Mouse (Mus musculus) CH12.LX (cell line): ENCODE data around the gene Mrpl41. TPM values are rescaled to one million over a fixed set of nuclear protein-coding genes. Genes with fewer than 3 reads are reported as not detected.

Source experiments
- DNase-seq: peaks from one replicate; pipeline ENCODE4 v3.0.0-alpha.2; 2013; ENCODE audit errors: extremely low read depth
- H3K27ac ChIP-seq: 2 replicates; pipeline ENCODE4 v1.5.1; 2012; ENCODE audit warnings: low read depth, mild to moderate bottlenecking, control low read depth, moderate library complexity; ENCODE audit not compliant: insufficient read depth
- H3K27me3 ChIP-seq: replicated peaks from 2 replicates; pipeline ENCODE3; 2012; ENCODE audit warnings: inconsistent platforms
- H3K36me3 ChIP-seq, 2 experiments: replicated peaks in 1 of 2; 2 replicates each; pipeline versions ENCODE3 to v1.6.1; 2012; ENCODE audit warnings: inconsistent platforms in 1 of 2, low read length in 1 of 2, mild to moderate bottlenecking in 1 of 2, mixed read lengths in 1 of 2, moderate library complexity in 1 of 2; ENCODE audit not compliant: control insufficient read depth in 1 of 2, insufficient read depth in 1 of 2
- H3K4me1 ChIP-seq, 2 experiments: 2 replicates each; pipeline ENCODE4 v1.6.1; 2012; ENCODE audit warnings: inconsistent platforms in 1 of 2, moderate library complexity in 1 of 2; ENCODE audit not compliant: insufficient read depth in 2 of 2, control insufficient read depth in 1 of 2
- H3K4me2 ChIP-seq: 2 replicates; pipeline ENCODE4 v1.6.1; 2012; ENCODE audit warnings: low read depth, mild to moderate bottlenecking, control low read depth; ENCODE audit not compliant: poor library complexity, insufficient read depth, severe bottlenecking
- H3K4me3 ChIP-seq, 3 experiments: fragments of 150-350 bp in 1 of 3; sonication (generic) in 1 of 3; replicated peaks in 1 of 3; 2 replicates each; pipeline versions ENCODE3 to v1.5.1; 2011 to 2012; ENCODE audit warnings: low read depth in 2 of 3, low read length in 2 of 3, mild to moderate bottlenecking in 2 of 3, moderate library complexity in 2 of 3, control low read depth in 1 of 3, improper control_type of control experiment in 1 of 3, inconsistent platforms in 1 of 3, mixed read lengths in 1 of 3; ENCODE audit not compliant: poor library complexity in 1 of 3
- H3K79me2 ChIP-seq: replicated peaks from 2 replicates; pipeline ENCODE4 v1.6.1; 2012; ENCODE audit warnings: mild to moderate bottlenecking, moderate library complexity; ENCODE audit not compliant: control insufficient read depth, poor library complexity, insufficient read depth, severe bottlenecking; ENCODE audit errors: extremely low read depth
- H3K9ac ChIP-seq: 2 replicates; pipeline ENCODE4 v1.6.1; 2012; ENCODE audit warnings: low read depth, mild to moderate bottlenecking, control low read depth, moderate library complexity; ENCODE audit not compliant: insufficient read depth
- H3K9me3 ChIP-seq: replicated peaks from 2 replicates; pipeline ENCODE3; 2012; ENCODE audit warnings: low read length, inconsistent platforms, mixed read lengths
- CTCF ChIP-seq, 2 experiments: IDR thresholded peaks in 1 of 2; conservative IDR thresholded peaks in 1 of 2; 2 replicates each; pipeline ENCODE4 v1.5.1; 2011 to 2012; ENCODE audit warnings: low read depth in 2 of 2, low read length in 2 of 2, improper control_type of control experiment in 1 of 2, inconsistent platforms in 1 of 2, mild to moderate bottlenecking in 1 of 2, moderate library complexity in 1 of 2
- ELF1 ChIP-seq: IDR thresholded peaks from 2 replicates; pipeline ENCODE4 v1.6.1; 2014; ENCODE audit warnings: low read depth, mild to moderate bottlenecking, inconsistent platforms, low read length, improper control_type of control experiment
- IRF4 ChIP-seq: IDR thresholded peaks from 2 replicates; pipeline ENCODE4 v1.6.1; 2014; ENCODE audit warnings: low read depth, mild to moderate bottlenecking, inconsistent platforms, low read length, improper control_type of control experiment
- JUND ChIP-seq: conservative IDR thresholded peaks from 2 replicates; pipeline ENCODE4 v1.6.1; 2011; ENCODE audit warnings: low read depth, low read length, improper control_type of control experiment
- MAZ ChIP-seq: IDR thresholded peaks from 2 replicates; pipeline ENCODE4 v1.6.1; 2012; ENCODE audit warnings: low read depth, mild to moderate bottlenecking, inconsistent platforms, low read length, improper control_type of control experiment, moderate library complexity
- MEF2A ChIP-seq: IDR thresholded peaks from 2 replicates; pipeline ENCODE4 v1.6.1; 2014; ENCODE audit warnings: low read depth, mild to moderate bottlenecking, inconsistent platforms, low read length, improper control_type of control experiment, borderline replicate concordance
- MXI1 ChIP-seq: IDR thresholded peaks from 2 replicates; pipeline ENCODE4 v1.6.1; 2011; ENCODE audit warnings: mild to moderate bottlenecking, low read depth, low read length, improper control_type of control experiment
- MYC ChIP-seq: IDR thresholded peaks from 2 replicates; pipeline ENCODE4 v1.6.1; 2011; ENCODE audit warnings: low read depth, mild to moderate bottlenecking, improper control_type of control experiment, low read length
- NRF1 ChIP-seq: IDR thresholded peaks from 2 replicates; pipeline ENCODE4 v1.6.1; 2014; ENCODE audit warnings: low read depth, mild to moderate bottlenecking, inconsistent platforms, low read length, improper control_type of control experiment, moderate library complexity
- RAD21 ChIP-seq: IDR thresholded peaks from 2 replicates; pipeline ENCODE4 v1.6.1; 2011; ENCODE audit warnings: low read depth, mild to moderate bottlenecking, low read length, improper control_type of control experiment, moderate library complexity
- SMC3 ChIP-seq: IDR thresholded peaks from 2 replicates; pipeline ENCODE4 v1.6.1; 2011; ENCODE audit warnings: low read depth, low read length, improper control_type of control experiment
- USF1 ChIP-seq: IDR thresholded peaks from 2 replicates; pipeline ENCODE4 v1.6.1; 2014; ENCODE audit warnings: low read depth, mild to moderate bottlenecking, inconsistent platforms, low read length, improper control_type of control experiment
- ZC3H11A ChIP-seq: IDR thresholded peaks from 2 replicates; pipeline ENCODE4 v1.6.1; 2012; ENCODE audit warnings: low read depth, mild to moderate bottlenecking, inconsistent platforms, low read length, improper control_type of control experiment
- ZKSCAN1 ChIP-seq: IDR thresholded peaks from 2 replicates; pipeline ENCODE4 v1.6.1; 2012; ENCODE audit warnings: low read depth, inconsistent platforms, low read length, improper control_type of control experiment, borderline replicate concordance
- ZMIZ1 ChIP-seq: IDR thresholded peaks from 2 replicates; pipeline ENCODE4 v1.6.1; 2012; ENCODE audit warnings: low read depth, mild to moderate bottlenecking, inconsistent platforms, low read length, improper control_type of control experiment
- ZNF384 ChIP-seq: IDR thresholded peaks from 2 replicates; pipeline ENCODE4 v1.6.1; 2012; ENCODE audit warnings: low read depth, low read length, improper control_type of control experiment, inconsistent platforms
- dilution Hi-C: fragments of 300-500 bp; cut with MboI; formaldehyde crosslinking; loops from 2 replicates; pipeline ENCODE4 v1.14.3; 2020; ENCODE audit warnings: low sequenced_read_pairs; ENCODE audit not compliant: extremely low pct_unique_long_range_greater_than_20kb, extremely low pct_ligation_motif_present
- in situ Hi-C: fragments of 300-500 bp; cut with MboI; formaldehyde crosslinking; loops from 3 replicates; pipeline ENCODE4 v1.14.3; 2019; ENCODE audit warnings: low sequenced_read_pairs, low pct_ligation_motif_present, low pct_unique_long_range_greater_than_20kb, mixed read lengths
- polyA plus RNA-seq: library from polyadenylated mRNA; unstranded; fragments of >175 nt; gene quantifications from 2 replicates; pipeline ENCODE4 v1.2.1, GENCODE M21; 2012; ENCODE audit warnings: low read depth; ENCODE audit not compliant: insufficient read length
- total RNA-seq, 2 experiments: library from RNA; depleted of rRNA; stranded (reverse); fragments of 300-350 nt in 1 of 2; fragments of >200 nt in 1 of 2; gene quantifications; 2 replicates each; pipeline ENCODE4 v1.2.3; 2012 to 2014

Mrpl41 gene
- total and polyA plus RNA-seq, 3 experiments = 58.3 to 118 (median 77.8) TPM

GRCm38 (mm10) chr2:25022678-25023077, 47.8 kb upstream of the Mrpl41 start:
- in situ Hi-C loops = no loop called here
- Histone ChIP-seq H3K4me1 (no peaks in the 10 kb centered on the region), H3K9me3 (no peaks in the 10 kb centered on the region), H3K36me3 (peaks cover 27 to 76% of the 10 kb centered on the region in 2 experiments), H3K27me3 (no peaks in the 10 kb centered on the region), H3K79me2 (no peaks in the 10 kb centered on the region), H3K4me3 (no peak overlapping the region), H3K4me2 (no peak overlapping the region), H3K9ac (no peak overlapping the region), H3K27ac (no peak overlapping the region)
- TF ChIP-seq NRF1 (no peak), CTCF (conservative IDR thresholded peaks at IDR 0.05 in 1 of 2, IDR thresholded peaks at IDR 0.05 in 1 of 2; ENCODE audit: low read depth in 2 of 2, low read length in 2 of 2) (peak in 1 of 2 experiments; percentile 44; a peak in 3 of 4 replicates), ELF1 (no peak), SMC3 (peak; percentile 12; the same call in 1 of the 2 replicates), MXI1 (no peak), MYC (no peak), JUND (no peak), ZNF384 (no peak)
- dilution Hi-C loops = no loop called here
- peak; percentile 4 for DNase-seq

GRCm38 (mm10) chr2:25008250-25008649, 33.4 kb upstream of the Mrpl41 start:
- in situ Hi-C loops = no loop called here
- TF ChIP-seq USF1 (no peak), ZMIZ1 (no peak), CTCF (conservative IDR thresholded peaks at IDR 0.05 in 1 of 2, IDR thresholded peaks at IDR 0.05 in 1 of 2; ENCODE audit: low read depth in 2 of 2, low read length in 2 of 2) (peak; percentile 18 to 59; a peak in 2 of 4 replicates), MYC (0 out of 2 replicates have a peak, but pooled peaks have one; percentile 37), ZKSCAN1 (no peak), SMC3 (peak; percentile 18), RAD21 (peak; percentile 57)
- dilution Hi-C loops = no loop called here
- H3K36me3 ChIP-seq = peaks cover 18 to 55% of the 10 kb centered on the region in 2 experiments
- H3K4me2 ChIP-seq = no peak overlapping the region
- DNase-seq = peak; percentile 7
- no peaks in the 10 kb centered on the region for H3K9me3 ChIP-seq
- H3K27me3 ChIP-seq = no peaks in the 10 kb centered on the region
- no peak overlapping the region for H3K27ac ChIP-seq
- no peak overlapping the region for H3K4me3 ChIP-seq
- no peaks in the 10 kb centered on the region for H3K79me2 ChIP-seq
- no peaks in the 10 kb centered on the region for H3K4me1 ChIP-seq
- H3K9ac ChIP-seq = no peak overlapping the region

GRCm38 (mm10) chr2:25006767-25007166, 31.9 kb upstream of the Mrpl41 start:
- Histone ChIP-seq H3K4me1 (no peaks in the 10 kb centered on the region), H3K9ac (no peak overlapping the region), H3K27me3 (no peaks in the 10 kb centered on the region), H3K9me3 (no peaks in the 10 kb centered on the region), H3K79me2 (no peaks in the 10 kb centered on the region), H3K4me2 (no peak overlapping the region), H3K4me3 (no peak overlapping the region), H3K27ac (no peak overlapping the region), H3K36me3 (peaks cover 21 to 60% of the 10 kb centered on the region in 2 experiments)
- dilution Hi-C loops = no loop called here
- TF ChIP-seq CTCF (conservative IDR thresholded peaks at IDR 0.05 in 1 of 2, IDR thresholded peaks at IDR 0.05 in 1 of 2; ENCODE audit: low read depth in 2 of 2, low read length in 2 of 2) (no peak), ZC3H11A (no peak), IRF4 (no peak), MAZ (no peak), RAD21 (no peak), MEF2A (no peak), MYC (no peak), NRF1 (no peak)
- in situ Hi-C loops = no loop called here
- no peak for DNase-seq
